Mouse (Mus musculus) erythroblast, embryonic 14.5 days (primary cell): ENCODE data around the gene Nlgn3.

ENCODE experiments used
- GATA1 ChIP-seq: IDR thresholded peaks from 2 replicates; pipeline ENCODE4 v1.6.1; 2012; ENCODE audit warnings: low read length, inconsistent platforms, mixed read lengths
- TAL1 ChIP-seq: IDR thresholded peaks from 3 replicates; pipeline ENCODE4 v1.6.1; 2012; ENCODE audit warnings: low read length, inconsistent platforms, mixed read lengths

DNA sequence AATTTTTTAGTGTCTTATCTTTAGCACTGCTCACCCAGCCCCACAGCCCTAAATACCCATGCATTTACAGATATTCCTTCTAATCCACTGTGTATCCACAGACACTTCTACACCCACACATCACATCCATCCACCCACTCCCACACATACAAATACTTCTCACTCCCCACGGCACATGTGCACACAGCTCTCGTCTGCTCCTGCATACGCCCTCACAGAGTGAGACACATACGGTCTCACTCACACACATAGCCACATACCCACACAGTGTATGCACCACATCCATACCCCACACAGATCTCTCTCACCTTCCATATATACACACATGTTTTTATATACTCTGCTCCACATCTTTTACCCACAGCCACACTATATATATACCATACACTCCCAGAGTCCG is 10.3 kb downstream of the Nlgn3 start:
- TF ChIP-seq GATA1 (no peak), TAL1 (no peak)
